Mouse (Mus musculus) stomach, embryonic 14.5 days (tissue): ENCODE data around the gene Mmd. TPM values are rescaled to one million over a fixed set of nuclear protein-coding genes. Genes with fewer than 3 reads are reported as not detected.

Source experiments
- ATAC-seq: fragments of 200-750 bp; cut with Nextera tagmentation; 2 replicates; pipeline ENCODE4 v1.8.0; 2017; ENCODE audit warnings: low read depth, moderate TSS enrichment; ENCODE audit not compliant: insufficient number of reproducible peaks, insufficient read depth, low FRiP score
- H3K27ac ChIP-seq: fragments of 300-500 bp; sonication (generic); 2 replicates; pipeline ENCODE4 v1.5.1; 2014; ENCODE audit warnings: mild to moderate bottlenecking, low read length, moderate library complexity, mixed read lengths
- H3K27me3 ChIP-seq: fragments of 300-500 bp; sonication (generic); 2 replicates; pipeline ENCODE4 v1.6.1; 2014; ENCODE audit warnings: low read length, control low read depth, mixed read lengths; ENCODE audit not compliant: control insufficient read depth, insufficient read depth
- H3K36me3 ChIP-seq: fragments of 300-500 bp; sonication (generic); 2 replicates; pipeline ENCODE4 v1.6.1; 2014; ENCODE audit warnings: mild to moderate bottlenecking, control low read depth, low read length, moderate library complexity, mixed read lengths; ENCODE audit not compliant: control insufficient read depth, insufficient read depth
- H3K4me1 ChIP-seq: fragments of 300-500 bp; sonication (generic); 2 replicates; pipeline ENCODE4 v1.6.1; 2014; ENCODE audit warnings: low read length, control low read depth, mixed read lengths; ENCODE audit not compliant: control insufficient read depth, insufficient read depth
- H3K4me2 ChIP-seq: fragments of 300-500 bp; sonication (generic); replicated peaks from 2 replicates; pipeline ENCODE4 v1.6.1; 2014; ENCODE audit warnings: low read depth, low read length, control low read depth
- H3K4me3 ChIP-seq: fragments of 300-500 bp; sonication (generic); 2 replicates; pipeline ENCODE4 v1.5.1; 2014; ENCODE audit warnings: low read depth, low read length, control low read depth
- H3K9ac ChIP-seq: fragments of 300-500 bp; sonication (generic); replicated peaks from 2 replicates; pipeline ENCODE4 v1.6.1; 2014; ENCODE audit warnings: low read depth, mild to moderate bottlenecking, control low read depth, low read length, moderate library complexity, mixed read lengths
- H3K9me3 ChIP-seq: fragments of 300-500 bp; sonication (generic); 2 replicates; pipeline ENCODE4 v1.6.1; 2016; ENCODE audit warnings: low read depth, low read length, control low read depth; ENCODE audit not compliant: control insufficient read depth
- WGBS: fragments of 180-500 bp; shearing (Covaris S2); extraction: QIAGEN DNeasy Blood & Tissue Kit; methylation state at CpG from one replicate; pipeline ENCODE4 v1.1.7; 2014; 5-methylcytosine and 5-hydroxymethylcytosine counted together
- polyA plus RNA-seq: library from polyadenylated mRNA; unstranded; fragments of >200 nt; fragmentation: Nextera tagmentation; extraction: Ambion mirVana; gene quantifications from 2 replicates; pipeline ENCODE4 v1.2.1, GENCODE M21; 2014

The Mmd gene
- polyA plus RNA-seq, 1 experiment from 2014 or later: 34.3 TPM

GRCm38 (mm10) chr11:90259826-90260225, 10.6 kb downstream of the Mmd start:
- no peak for ATAC-seq
- Histone ChIP-seq H3K4me1 (peaks cover 6% of the 10 kb centered on the region; the same call in 1 of the 2 replicates), H3K9ac (no peak overlapping the region), H3K9me3 (no peaks in the 10 kb centered on the region), H3K27ac (no peak overlapping the region), H3K4me3 (no peak overlapping the region), H3K4me2 (no peak overlapping the region), H3K27me3 (no peaks in the 10 kb centered on the region), H3K36me3 (peaks cover 39% of the 10 kb centered on the region)
- WGBS: 86% methylated on average over 9 of the region's 9 CpGs

GRCm38 (mm10) chr11:90264180-90264579, 14.9 kb downstream of the Mmd start:
- Histone ChIP-seq H3K9ac (no peak overlapping the region), H3K4me3 (no peak overlapping the region), H3K36me3 (peaks cover 43% of the 10 kb centered on the region), H3K4me2 (no peak overlapping the region), H3K4me1 (no peaks in the 10 kb centered on the region), H3K27ac (no peak overlapping the region), H3K9me3 (no peaks in the 10 kb centered on the region), H3K27me3 (no peaks in the 10 kb centered on the region)
- no peak for ATAC-seq
- 79% methylated on average over 11 of the region's 11 CpGs for WGBS

GRCm38 (mm10) chr11:90265581-90265980, 16.3 kb downstream of the Mmd start:
- Histone ChIP-seq H3K27ac (no peak overlapping the region), H3K9ac (no peak overlapping the region), H3K4me3 (no peak overlapping the region), H3K4me2 (no peak overlapping the region), H3K4me1 (no peaks in the 10 kb centered on the region), H3K27me3 (no peaks in the 10 kb centered on the region), H3K36me3 (peaks cover 36% of the 10 kb centered on the region), H3K9me3 (no peaks in the 10 kb centered on the region)
- no peak for ATAC-seq
- WGBS: 90% methylated on average over 7 of the region's 7 CpGs

- H3K9ac ChIP-seq: no peak overlapping the region
- H3K36me3 ChIP-seq: peaks cover 16% of the 10 kb centered on the region
- no peaks in the 10 kb centered on the region for H3K9me3 ChIP-seq
- H3K4me2 ChIP-seq: no peak overlapping the region
- H3K4me3 ChIP-seq: no peak overlapping the region
- no peak for ATAC-seq
- no peak overlapping the region for H3K27ac ChIP-seq
- no peaks in the 10 kb centered on the region for H3K27me3 ChIP-seq
- 79% methylated on average over 5 of the region's 5 CpGs for WGBS
- H3K4me1 ChIP-seq: no peaks in the 10 kb centered on the region
Observed at GRCm38 (mm10) chr11:90268934-90269333, 19.7 kb downstream of the Mmd start.

- no peak overlapping the region for H3K4me2 ChIP-seq
- WGBS: 65% methylated on average over 18 of the region's 18 CpGs
- H3K4me3 ChIP-seq: no peak overlapping the region
- H3K27ac ChIP-seq: no peak overlapping the region
- no peak for ATAC-seq
- no peaks in the 10 kb centered on the region for H3K27me3 ChIP-seq
- H3K4me1 ChIP-seq: no peaks in the 10 kb centered on the region
- H3K36me3 ChIP-seq: peaks cover 11% of the 10 kb centered on the region
- no peak overlapping the region for H3K9ac ChIP-seq
- no peaks in the 10 kb centered on the region for H3K9me3 ChIP-seq
Observed at GRCm38 (mm10) chr11:90269398-90270123, 20.3 kb downstream of the Mmd start.

GRCm38 (mm10) chr11:90270132-90270877, 21.0 kb downstream of the Mmd start:
- Histone ChIP-seq H3K4me3 (no peak overlapping the region), H3K9ac (no peak overlapping the region), H3K4me1 (no peaks in the 10 kb centered on the region), H3K36me3 (peaks cover 11% of the 10 kb centered on the region), H3K27ac (no peak overlapping the region), H3K27me3 (no peaks in the 10 kb centered on the region), H3K4me2 (no peak overlapping the region), H3K9me3 (no peaks in the 10 kb centered on the region)
- WGBS: 73% methylated on average over 11 of the region's 11 CpGs
- no peak for ATAC-seq

GRCm38 (mm10) chr11:90274187-90274586, 24.9 kb downstream of the Mmd start:
- WGBS: 24% methylated on average over 1 of the region's 1 CpGs
- Histone ChIP-seq H3K4me2 (no peak overlapping the region), H3K4me3 (no peak overlapping the region), H3K27ac (no peak overlapping the region), H3K9ac (no peak overlapping the region), H3K27me3 (no peaks in the 10 kb centered on the region), H3K9me3 (no peaks in the 10 kb centered on the region), H3K4me1 (no peaks in the 10 kb centered on the region), H3K36me3 (peaks cover 7% of the 10 kb centered on the region; the same call in 1 of the 2 replicates)
- ATAC-seq: no peak

GRCm38 (mm10) chr11:90275663-90276062, 26.4 kb downstream of the Mmd start:
- Histone ChIP-seq H3K4me3 (no peak overlapping the region), H3K27me3 (no peaks in the 10 kb centered on the region), H3K4me2 (no peak overlapping the region), H3K9me3 (no peaks in the 10 kb centered on the region), H3K36me3 (peaks cover 5% of the 10 kb centered on the region; the same call in 1 of the 2 replicates), H3K4me1 (no peaks in the 10 kb centered on the region), H3K27ac (no peak overlapping the region), H3K9ac (no peak overlapping the region)
- ATAC-seq: no peak
- WGBS: 83% methylated on average over 7 of the region's 7 CpGs
